Mouse (Mus musculus) midbrain, embryonic 11.5 days (tissue): ENCODE measurements around the gene Hs2st1. TPM values are rescaled to one million over a fixed set of nuclear protein-coding genes. Genes with fewer than 3 reads are reported as not detected.

Experiments
- ATAC-seq: fragments of 200-750 bp; cut with Nextera tagmentation; 2 replicates; pipeline ENCODE4 v1.8.0; 2017; ENCODE audit warnings: moderate TSS enrichment, moderate library complexity; ENCODE audit not compliant: low FRiP score
- DNase-seq: peaks from one replicate; pipeline ENCODE4 v3.0.0; 2015; ENCODE audit warnings: low spot score; ENCODE audit errors: missing footprints
- H3K27ac ChIP-seq: fragments of 300-500 bp; sonication (generic); 2 replicates; pipeline ENCODE4 v1.5.1; 2014; ENCODE audit warnings: low read depth, low read length
- H3K27me3 ChIP-seq: fragments of 300-500 bp; sonication (generic); 2 replicates; pipeline ENCODE4 v1.6.1; 2014; ENCODE audit warnings: mild to moderate bottlenecking, low read length, moderate library complexity, mixed read lengths; ENCODE audit not compliant: control insufficient read depth, insufficient read depth
- H3K36me3 ChIP-seq: fragments of 300-500 bp; sonication (generic); 2 replicates; pipeline ENCODE4 v1.6.1; 2014; ENCODE audit warnings: mild to moderate bottlenecking, low read length, moderate library complexity, mixed read lengths; ENCODE audit not compliant: control insufficient read depth, insufficient read depth
- H3K4me1 ChIP-seq: fragments of 300-500 bp; sonication (generic); 2 replicates; pipeline ENCODE4 v1.6.1; 2014; ENCODE audit warnings: low read length; ENCODE audit not compliant: control insufficient read depth, insufficient read depth
- H3K4me2 ChIP-seq: fragments of 300-500 bp; sonication (generic); 2 replicates; pipeline ENCODE4 v1.6.1; 2014; ENCODE audit warnings: mild to moderate bottlenecking, moderate library complexity
- H3K4me3 ChIP-seq: fragments of 300-500 bp; sonication (generic); 2 replicates; pipeline ENCODE4 v1.5.1; 2014; ENCODE audit warnings: low read depth, low read length
- H3K9ac ChIP-seq: fragments of 300-500 bp; sonication (generic); 2 replicates; pipeline ENCODE4 v1.6.1; 2014; ENCODE audit warnings: low read length
- H3K9me3 ChIP-seq: fragments of 300-500 bp; sonication (generic); 2 replicates; pipeline ENCODE4 v1.6.1; 2016; ENCODE audit warnings: low read length; ENCODE audit not compliant: control insufficient read depth
- WGBS: fragments of 180-500 bp; shearing (Covaris S2); extraction: QIAGEN DNeasy Blood & Tissue Kit; methylation state at CpG from one replicate; pipeline ENCODE4 v1.1.7; 2014; 5-methylcytosine and 5-hydroxymethylcytosine counted together
- polyA plus RNA-seq: library from polyadenylated mRNA; unstranded; fragments of >200 nt; fragmentation: Nextera tagmentation; extraction: Ambion mirVana; gene quantifications from 2 replicates; pipeline ENCODE4 v1.2.1, GENCODE M21; 2014

Gene Hs2st1
- polyA plus RNA-seq, 1 experiment from 2014 or later: 16.5 TPM

- no peaks in the 10 kb centered on the region for H3K9me3 ChIP-seq
- ATAC-seq (no peak), DNase-seq (no peak)
- peaks cover 3% of the 10 kb centered on the region; the same call in 1 of the 2 replicates for H3K4me1 ChIP-seq
- no peaks in the 10 kb centered on the region for H3K36me3 ChIP-seq
- H3K4me2 ChIP-seq: no peak overlapping the region
- no peak overlapping the region for H3K9ac ChIP-seq
- no peak overlapping the region for H3K27ac ChIP-seq
- no peak overlapping the region for H3K4me3 ChIP-seq
- H3K27me3 ChIP-seq: no peaks in the 10 kb centered on the region
- 92% methylated on average over 5 of the region's 5 CpGs for WGBS
Measured at GRCm38 (mm10) chr3:144550659-144551058, 19.3 kb downstream of the Hs2st1 start.

GRCm38 (mm10) chr3:144550036-144550435, 19.9 kb downstream of the Hs2st1 start:
- peaks cover 3% of the 10 kb centered on the region; the same call in 1 of the 2 replicates for H3K4me1 ChIP-seq
- WGBS: 92% methylated on average over 5 of the region's 5 CpGs
- no peak for ATAC-seq
- H3K9ac ChIP-seq: no peak overlapping the region
- no peaks in the 10 kb centered on the region for H3K36me3 ChIP-seq
- H3K27ac ChIP-seq: no peak overlapping the region
- no peaks in the 10 kb centered on the region for H3K27me3 ChIP-seq
- no peak overlapping the region for H3K4me3 ChIP-seq
- H3K9me3 ChIP-seq: no peaks in the 10 kb centered on the region
- no peak overlapping the region for H3K4me2 ChIP-seq
- DNase-seq: no peak

- 89% methylated on average over 7 of the region's 7 CpGs for WGBS
- H3K9me3 ChIP-seq: no peaks in the 10 kb centered on the region
Measured at GRCm38 (mm10) chr3:144548186-144548845, 21.7 kb downstream of the Hs2st1 start.

GRCm38 (mm10) chr3:144546490-144546889, 23.5 kb downstream of the Hs2st1 start:
- 70% methylated on average over 4 of the region's 4 CpGs for whole genome bisulfite sequencing
- no peak for ATAC-seq

More at GRCm38 (mm10) chr3:144548186-144548845, 21.7 kb downstream of the Hs2st1 start:
- Histone ChIP-seq H3K4me2 (no peak overlapping the region), H3K9ac (no peak overlapping the region), H3K36me3 (no peaks in the 10 kb centered on the region), H3K4me1 (peaks cover 3% of the 10 kb centered on the region; the same call in 1 of the 2 replicates), H3K4me3 (no peak overlapping the region), H3K27ac (no peak overlapping the region), H3K27me3 (no peaks in the 10 kb centered on the region)
- no peak for DNase-seq
- ATAC-seq: no peak

GRCm38 (mm10) chr3:144545832-144546231, 24.1 kb downstream of the Hs2st1 start:
- no peak for DNase-seq
- H3K4me1 ChIP-seq: peaks cover 3% of the 10 kb centered on the region; the same call in 1 of the 2 replicates
- no peak overlapping the region for H3K27ac ChIP-seq
- no peaks in the 10 kb centered on the region for H3K9me3 ChIP-seq
- no peak overlapping the region for H3K4me2 ChIP-seq
- no peak overlapping the region for H3K9ac ChIP-seq
- H3K27me3 ChIP-seq: no peaks in the 10 kb centered on the region
- ATAC-seq: no peak
- 54% methylated on average over 4 of the region's 4 CpGs for WGBS
- H3K36me3 ChIP-seq: no peaks in the 10 kb centered on the region
- no peak overlapping the region for H3K4me3 ChIP-seq

More at GRCm38 (mm10) chr3:144546490-144546889, 23.5 kb downstream of the Hs2st1 start:
- H3K36me3 ChIP-seq: no peaks in the 10 kb centered on the region
- no peak overlapping the region for H3K27ac ChIP-seq
- H3K9ac ChIP-seq: no peak overlapping the region
- H3K4me2 ChIP-seq: no peak overlapping the region
- no peaks in the 10 kb centered on the region for H3K27me3 ChIP-seq
- DNase-seq: no peak
- H3K4me1 ChIP-seq: peaks cover 3% of the 10 kb centered on the region; the same call in 1 of the 2 replicates
- H3K9me3 ChIP-seq: no peaks in the 10 kb centered on the region
- no peak overlapping the region for H3K4me3 ChIP-seq

GRCm38 (mm10) chr3:144545152-144545551, 24.8 kb downstream of the Hs2st1 start:
- 90% methylated on average over 7 of the region's 7 CpGs for WGBS
- H3K4me3 ChIP-seq: no peak overlapping the region
- no peak for ATAC-seq

GRCm38 (mm10) chr3:144541906-144542438, 28.0 kb downstream of the Hs2st1 start:
- Histone ChIP-seq H3K9me3 (no peaks in the 10 kb centered on the region), H3K27me3 (no peaks in the 10 kb centered on the region), H3K36me3 (no peaks in the 10 kb centered on the region), H3K4me3 (no peak overlapping the region), H3K27ac (no peak overlapping the region), H3K9ac (no peak overlapping the region), H3K4me1 (peaks cover 3% of the 10 kb centered on the region; the same call in 1 of the 2 replicates), H3K4me2 (no peak overlapping the region)
- DNase-seq (no peak), ATAC-seq (no peak)
- WGBS: 82% methylated on average over 6 of the region's 6 CpGs

More at GRCm38 (mm10) chr3:144545152-144545551, 24.8 kb downstream of the Hs2st1 start:
- Histone ChIP-seq H3K9me3 (no peaks in the 10 kb centered on the region), H3K36me3 (no peaks in the 10 kb centered on the region), H3K4me2 (no peak overlapping the region), H3K27me3 (no peaks in the 10 kb centered on the region), H3K9ac (no peak overlapping the region), H3K4me1 (peaks cover 3% of the 10 kb centered on the region; the same call in 1 of the 2 replicates), H3K27ac (no peak overlapping the region)
- no peak for DNase-seq

- Histone ChIP-seq H3K4me1 (no peaks in the 10 kb centered on the region; the same call in 1 of the 2 replicates), H3K27ac (no peak overlapping the region), H3K27me3 (no peaks in the 10 kb centered on the region), H3K9ac (no peak overlapping the region), H3K36me3 (no peaks in the 10 kb centered on the region), H3K4me2 (no peak overlapping the region), H3K9me3 (no peaks in the 10 kb centered on the region), H3K4me3 (no peak overlapping the region)
- ATAC-seq: no peak
- no peak for DNase-seq
- WGBS: 95% methylated on average over 3 of the region's 3 CpGs
Measured at GRCm38 (mm10) chr3:144540805-144541204, 29.2 kb downstream of the Hs2st1 start.

GRCm38 (mm10) chr3:144539051-144539450, 30.9 kb downstream of the Hs2st1 start:
- Histone ChIP-seq H3K4me3 (no peak overlapping the region), H3K9me3 (no peaks in the 10 kb centered on the region), H3K4me1 (no peaks in the 10 kb centered on the region; the same call in 1 of the 2 replicates), H3K36me3 (no peaks in the 10 kb centered on the region), H3K4me2 (no peak overlapping the region), H3K27me3 (no peaks in the 10 kb centered on the region), H3K27ac (no peak overlapping the region), H3K9ac (no peak overlapping the region)
- no peak for ATAC-seq
- WGBS: 86% methylated on average over 3 of the region's 3 CpGs
- DNase-seq: no peak
